Mouse (Mus musculus) CH12.LX (cell line): Measurements from ENCODE around the gene Olfr97. TPM values are rescaled to one million over a fixed set of nuclear protein-coding genes. Genes with fewer than 3 reads are reported as not detected.

Source experiments
- DNase-seq: peaks from one replicate; pipeline ENCODE4 v3.0.0-alpha.2; 2013; ENCODE audit errors: extremely low read depth
- H3K27ac ChIP-seq: 2 replicates; pipeline ENCODE4 v1.5.1; 2012; ENCODE audit warnings: low read depth, mild to moderate bottlenecking, control low read depth, moderate library complexity; ENCODE audit not compliant: insufficient read depth
- H3K27me3 ChIP-seq: replicated peaks from 2 replicates; pipeline ENCODE3; 2012; ENCODE audit warnings: inconsistent platforms
- H3K36me3 ChIP-seq, 2 experiments: replicated peaks in 1 of 2; 2 replicates each; pipeline versions ENCODE3 to v1.6.1; 2012; ENCODE audit warnings: inconsistent platforms in 1 of 2, low read length in 1 of 2, mild to moderate bottlenecking in 1 of 2, mixed read lengths in 1 of 2, moderate library complexity in 1 of 2; ENCODE audit not compliant: control insufficient read depth in 1 of 2, insufficient read depth in 1 of 2
- H3K4me1 ChIP-seq, 2 experiments: 2 replicates each; pipeline ENCODE4 v1.6.1; 2012; ENCODE audit warnings: inconsistent platforms in 1 of 2, moderate library complexity in 1 of 2; ENCODE audit not compliant: insufficient read depth in 2 of 2, control insufficient read depth in 1 of 2
- H3K4me2 ChIP-seq: 2 replicates; pipeline ENCODE4 v1.6.1; 2012; ENCODE audit warnings: low read depth, mild to moderate bottlenecking, control low read depth; ENCODE audit not compliant: poor library complexity, insufficient read depth, severe bottlenecking
- H3K4me3 ChIP-seq, 3 experiments: fragments of 150-350 bp in 1 of 3; sonication (generic) in 1 of 3; replicated peaks in 1 of 3; 2 replicates each; pipeline versions ENCODE3 to v1.5.1; 2011 to 2012; ENCODE audit warnings: low read depth in 2 of 3, low read length in 2 of 3, mild to moderate bottlenecking in 2 of 3, moderate library complexity in 2 of 3, control low read depth in 1 of 3, improper control_type of control experiment in 1 of 3, inconsistent platforms in 1 of 3, mixed read lengths in 1 of 3; ENCODE audit not compliant: poor library complexity in 1 of 3
- H3K79me2 ChIP-seq: replicated peaks from 2 replicates; pipeline ENCODE4 v1.6.1; 2012; ENCODE audit warnings: mild to moderate bottlenecking, moderate library complexity; ENCODE audit not compliant: control insufficient read depth, poor library complexity, insufficient read depth, severe bottlenecking; ENCODE audit errors: extremely low read depth
- H3K9ac ChIP-seq: 2 replicates; pipeline ENCODE4 v1.6.1; 2012; ENCODE audit warnings: low read depth, mild to moderate bottlenecking, control low read depth, moderate library complexity; ENCODE audit not compliant: insufficient read depth
- H3K9me3 ChIP-seq: replicated peaks from 2 replicates; pipeline ENCODE3; 2012; ENCODE audit warnings: low read length, inconsistent platforms, mixed read lengths
- BHLHE40 ChIP-seq: IDR thresholded peaks from 2 replicates; pipeline ENCODE4 v1.6.1; 2011; ENCODE audit warnings: mild to moderate bottlenecking, low read depth, low read length, improper control_type of control experiment
- CHD1 ChIP-seq: IDR thresholded peaks from 2 replicates; pipeline ENCODE4 v1.6.1; 2012; ENCODE audit warnings: low read depth, low read length, improper control_type of control experiment, inconsistent platforms
- CHD2 ChIP-seq: IDR thresholded peaks from 2 replicates; pipeline ENCODE4 v1.6.1; 2011; ENCODE audit warnings: low read length, improper control_type of control experiment
- CTCF ChIP-seq, 2 experiments: IDR thresholded peaks in 1 of 2; conservative IDR thresholded peaks in 1 of 2; 2 replicates each; pipeline ENCODE4 v1.5.1; 2011 to 2012; ENCODE audit warnings: low read depth in 2 of 2, low read length in 2 of 2, improper control_type of control experiment in 1 of 2, inconsistent platforms in 1 of 2, mild to moderate bottlenecking in 1 of 2, moderate library complexity in 1 of 2
- E2F4 ChIP-seq: IDR thresholded peaks from 2 replicates; pipeline ENCODE4 v1.6.1; 2011; ENCODE audit warnings: low read depth, low read length, improper control_type of control experiment; ENCODE audit not compliant: insufficient replicate concordance
- ELF1 ChIP-seq: IDR thresholded peaks from 2 replicates; pipeline ENCODE4 v1.6.1; 2014; ENCODE audit warnings: low read depth, mild to moderate bottlenecking, inconsistent platforms, low read length, improper control_type of control experiment
- EP300 ChIP-seq: IDR thresholded peaks from 2 replicates; pipeline ENCODE4 v1.6.1; 2011; ENCODE audit warnings: low read length, improper control_type of control experiment
- ETS1 ChIP-seq: conservative IDR thresholded peaks from 2 replicates; pipeline ENCODE4 v1.6.1; 2012; ENCODE audit warnings: low read depth, mild to moderate bottlenecking, inconsistent platforms, low read length, improper control_type of control experiment, moderate library complexity
- GABPA ChIP-seq: IDR thresholded peaks from 2 replicates; pipeline ENCODE4 v1.6.1; 2012; ENCODE audit warnings: low read depth, low read length, improper control_type of control experiment, inconsistent platforms; ENCODE audit not compliant: insufficient replicate concordance
- HCFC1 ChIP-seq: IDR thresholded peaks from 2 replicates; pipeline ENCODE4 v1.6.1; 2012; ENCODE audit warnings: low read depth, mild to moderate bottlenecking, inconsistent platforms, low read length, improper control_type of control experiment
- JUN ChIP-seq: IDR thresholded peaks from 2 replicates; pipeline ENCODE4 v1.6.1; 2011; ENCODE audit warnings: low read depth, mild to moderate bottlenecking, low read length, improper control_type of control experiment, moderate library complexity; ENCODE audit not compliant: insufficient read depth
- JUND ChIP-seq: conservative IDR thresholded peaks from 2 replicates; pipeline ENCODE4 v1.6.1; 2011; ENCODE audit warnings: low read depth, low read length, improper control_type of control experiment
- KAT2A ChIP-seq: IDR thresholded peaks from 2 replicates; pipeline ENCODE4 v1.6.1; 2012; ENCODE audit warnings: low read length, improper control_type of control experiment, inconsistent platforms; ENCODE audit not compliant: insufficient replicate concordance
- MAFK ChIP-seq: IDR thresholded peaks from 2 replicates; pipeline ENCODE4 v1.6.1; 2011; ENCODE audit warnings: low read length, improper control_type of control experiment; ENCODE audit not compliant: insufficient replicate concordance
- MAX ChIP-seq: IDR thresholded peaks from 2 replicates; pipeline ENCODE4 v1.6.1; 2011; ENCODE audit warnings: low read length, improper control_type of control experiment
- MAZ ChIP-seq: IDR thresholded peaks from 2 replicates; pipeline ENCODE4 v1.6.1; 2012; ENCODE audit warnings: low read depth, mild to moderate bottlenecking, inconsistent platforms, low read length, improper control_type of control experiment, moderate library complexity
- MEF2A ChIP-seq: IDR thresholded peaks from 2 replicates; pipeline ENCODE4 v1.6.1; 2014; ENCODE audit warnings: low read depth, mild to moderate bottlenecking, inconsistent platforms, low read length, improper control_type of control experiment, borderline replicate concordance
- MXI1 ChIP-seq: IDR thresholded peaks from 2 replicates; pipeline ENCODE4 v1.6.1; 2011; ENCODE audit warnings: mild to moderate bottlenecking, low read depth, low read length, improper control_type of control experiment
- NELFE ChIP-seq: IDR thresholded peaks from 2 replicates; pipeline ENCODE4 v1.6.1; 2011; ENCODE audit warnings: low read depth, low read length, improper control_type of control experiment
- PAX5 ChIP-seq: IDR thresholded peaks from 2 replicates; pipeline ENCODE4 v1.6.1; 2012; ENCODE audit warnings: low read length, inconsistent platforms, mixed read lengths
- POLR2A ChIP-seq: IDR thresholded peaks from 2 replicates; pipeline ENCODE4 v1.6.1; 2011; ENCODE audit warnings: low read depth, mild to moderate bottlenecking, improper control_type of control experiment, low read length
- RAD21 ChIP-seq: IDR thresholded peaks from 2 replicates; pipeline ENCODE4 v1.6.1; 2011; ENCODE audit warnings: low read depth, mild to moderate bottlenecking, low read length, improper control_type of control experiment, moderate library complexity
- RCOR1 ChIP-seq: conservative IDR thresholded peaks from 2 replicates; pipeline ENCODE4 v1.6.1; 2012; ENCODE audit warnings: low read depth, mild to moderate bottlenecking, inconsistent platforms, low read length, improper control_type of control experiment
- SMC3 ChIP-seq: IDR thresholded peaks from 2 replicates; pipeline ENCODE4 v1.6.1; 2011; ENCODE audit warnings: low read depth, low read length, improper control_type of control experiment
- TBP ChIP-seq: conservative IDR thresholded peaks from 2 replicates; pipeline ENCODE4 v1.6.1; 2011; ENCODE audit warnings: low read depth, low read length, improper control_type of control experiment
- TCF12 ChIP-seq: IDR thresholded peaks from 2 replicates; pipeline ENCODE4 v1.6.1; 2014; ENCODE audit warnings: low read depth, mild to moderate bottlenecking, inconsistent platforms, low read length, improper control_type of control experiment
- UBTF ChIP-seq: IDR thresholded peaks from 2 replicates; pipeline ENCODE4 v1.6.1; 2012; ENCODE audit warnings: low read depth, mild to moderate bottlenecking, inconsistent platforms, low read length, improper control_type of control experiment, moderate library complexity
- USF2 ChIP-seq: conservative IDR thresholded peaks from 2 replicates; pipeline ENCODE4 v1.6.1; 2011; ENCODE audit warnings: low read depth, low read length, improper control_type of control experiment
- ZC3H11A ChIP-seq: IDR thresholded peaks from 2 replicates; pipeline ENCODE4 v1.6.1; 2012; ENCODE audit warnings: low read depth, mild to moderate bottlenecking, inconsistent platforms, low read length, improper control_type of control experiment
- ZKSCAN1 ChIP-seq: IDR thresholded peaks from 2 replicates; pipeline ENCODE4 v1.6.1; 2012; ENCODE audit warnings: low read depth, inconsistent platforms, low read length, improper control_type of control experiment, borderline replicate concordance
- ZMIZ1 ChIP-seq: IDR thresholded peaks from 2 replicates; pipeline ENCODE4 v1.6.1; 2012; ENCODE audit warnings: low read depth, mild to moderate bottlenecking, inconsistent platforms, low read length, improper control_type of control experiment
- ZNF384 ChIP-seq: IDR thresholded peaks from 2 replicates; pipeline ENCODE4 v1.6.1; 2012; ENCODE audit warnings: low read depth, low read length, improper control_type of control experiment, inconsistent platforms
- dilution Hi-C: fragments of 300-500 bp; cut with MboI; formaldehyde crosslinking; loops from 2 replicates; pipeline ENCODE4 v1.14.3; 2020; ENCODE audit warnings: low sequenced_read_pairs; ENCODE audit not compliant: extremely low pct_unique_long_range_greater_than_20kb, extremely low pct_ligation_motif_present
- in situ Hi-C: fragments of 300-500 bp; cut with MboI; formaldehyde crosslinking; loops from 3 replicates; pipeline ENCODE4 v1.14.3; 2019; ENCODE audit warnings: low sequenced_read_pairs, low pct_ligation_motif_present, low pct_unique_long_range_greater_than_20kb, mixed read lengths
- polyA plus RNA-seq: library from polyadenylated mRNA; unstranded; fragments of >175 nt; gene quantifications from 2 replicates; pipeline ENCODE4 v1.2.1, GENCODE M21; 2012; ENCODE audit warnings: low read depth; ENCODE audit not compliant: insufficient read length
- total RNA-seq, 2 experiments: library from RNA; depleted of rRNA; stranded (reverse); fragments of 300-350 nt in 1 of 2; fragments of >200 nt in 1 of 2; gene quantifications; 2 replicates each; pipeline ENCODE4 v1.2.3; 2012 to 2014

The Olfr97 gene
- total and polyA plus RNA-seq, 3 experiments, result not detected

DNA sequence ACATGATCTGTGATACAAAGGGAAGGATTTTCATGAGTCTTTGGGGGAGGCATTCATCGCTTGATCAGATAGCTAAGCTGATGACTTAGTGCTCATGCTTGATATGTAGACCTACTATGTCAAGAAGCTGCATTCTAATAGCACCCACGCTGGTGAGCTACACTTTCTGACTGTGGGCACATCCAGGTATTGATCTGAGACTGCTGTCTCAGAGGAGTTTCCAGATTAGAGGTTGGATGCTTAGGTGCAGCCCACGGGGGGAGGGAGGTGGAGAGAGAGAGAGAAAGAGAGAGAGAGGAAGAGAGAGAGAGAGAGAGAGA lies 33.3 kb downstream of the Olfr97 start:
- no peaks in the 10 kb centered on the region for H3K9me3 ChIP-seq
- no peaks in the 10 kb centered on the region for H3K36me3 ChIP-seq
- H3K4me3 ChIP-seq, result no peak overlapping the region
- dilution Hi-C loops (no loop called here), in situ Hi-C loops (loop anchor here (5.0 to 10.0 kb wide), 2 partner anchors 127 to 289 kb away; no protein-coding TSS in a partner anchor)
- no peak overlapping the region for H3K27ac ChIP-seq
- H3K27me3 ChIP-seq, result peaks cover 15% of the 10 kb centered on the region
- no peak for DNase-seq
- no peaks in the 10 kb centered on the region for H3K79me2 ChIP-seq
- H3K4me2 ChIP-seq, result no peak overlapping the region
- H3K4me1 ChIP-seq, result no peaks in the 10 kb centered on the region
- no peak overlapping the region for H3K9ac ChIP-seq
- TF ChIP-seq CTCF (conservative IDR thresholded peaks at IDR 0.05 in 1 of 2, IDR thresholded peaks at IDR 0.05 in 1 of 2; ENCODE audit: low read depth in 2 of 2, low read length in 2 of 2), result peak in 1 of 2 experiments; percentile 12; a peak in 1 of 4 replicates
- TF ChIP-seq ZC3H11A, result no peak
- TF ChIP-seq, all 38 proteins: peak for 1

- no peaks in the 10 kb centered on the region for H3K4me1 ChIP-seq
- H3K9ac ChIP-seq, result no peak overlapping the region
- no peaks in the 10 kb centered on the region for H3K79me2 ChIP-seq
- H3K27ac ChIP-seq, result no peak overlapping the region
- in situ Hi-C loops (loop anchor here (5.0 to 10.0 kb wide), 2 partner anchors 126 to 289 kb away; no protein-coding TSS in a partner anchor), dilution Hi-C loops (no loop called here)
- no peak overlapping the region for H3K4me2 ChIP-seq
- no peaks in the 10 kb centered on the region for H3K36me3 ChIP-seq
- peak; percentile 83 for DNase-seq
- H3K27me3 ChIP-seq, result peaks cover 10% of the 10 kb centered on the region
- no peak overlapping the region for H3K4me3 ChIP-seq
- no peaks in the 10 kb centered on the region for H3K9me3 ChIP-seq
- TF ChIP-seq UBTF, result no peak
- TF ChIP-seq E2F4, result no peak
- peak; percentile 99 for TF ChIP-seq SMC3
- no peak for TF ChIP-seq CHD2
- TF ChIP-seq CTCF (conservative IDR thresholded peaks at IDR 0.05 in 1 of 2, IDR thresholded peaks at IDR 0.05 in 1 of 2; ENCODE audit: low read depth in 2 of 2, low read length in 2 of 2), result peak; percentile 94 to 100
- no peak; the same call in 1 of the 2 replicates for TF ChIP-seq JUND
- TF ChIP-seq ETS1, result no peak
- TF ChIP-seq HCFC1, result no peak
- TF ChIP-seq JUN, result no peak; the same call in 1 of the 2 replicates
- peak; percentile 87 for TF ChIP-seq ZC3H11A
- TF ChIP-seq KAT2A, result no peak
- no peak for TF ChIP-seq USF2
- peak; percentile 28; the same call in 1 of the 2 replicates for TF ChIP-seq MEF2A
- TF ChIP-seq ZNF384, result no peak; the same call in 1 of the 2 replicates
- no peak for TF ChIP-seq POLR2A
- TF ChIP-seq NELFE, result peak; percentile 91; the same call in 1 of the 2 replicates
- no peak for TF ChIP-seq TBP
- no peak for TF ChIP-seq ELF1
- peak; percentile 99 for TF ChIP-seq RAD21
- TF ChIP-seq MXI1, result no peak
- no peak for TF ChIP-seq MAX
- no peak for TF ChIP-seq TCF12
- TF ChIP-seq ZMIZ1, result no peak
- no peak for TF ChIP-seq CHD1
- no peak for TF ChIP-seq BHLHE40
- no peak for TF ChIP-seq GABPA
- no peak for TF ChIP-seq ZKSCAN1
- TF ChIP-seq PAX5, result no peak
- TF ChIP-seq EP300, result no peak
- TF ChIP-seq MAZ, result no peak
- TF ChIP-seq MAFK, result no peak
- no peak for TF ChIP-seq RCOR1
Observed at GRCm38 (mm10) chr17:37203206-37203916, 33.8 kb downstream of the Olfr97 start.
